Mouse (Mus musculus): ENCODE measurements at regions not wholly inside any gene's neighbourhood (a gene's known extent, or its start where the extent isn't known, plus 50 kb on each side); places are given as distances from the start of the nearest gene placed in this dataset.

DNA sequence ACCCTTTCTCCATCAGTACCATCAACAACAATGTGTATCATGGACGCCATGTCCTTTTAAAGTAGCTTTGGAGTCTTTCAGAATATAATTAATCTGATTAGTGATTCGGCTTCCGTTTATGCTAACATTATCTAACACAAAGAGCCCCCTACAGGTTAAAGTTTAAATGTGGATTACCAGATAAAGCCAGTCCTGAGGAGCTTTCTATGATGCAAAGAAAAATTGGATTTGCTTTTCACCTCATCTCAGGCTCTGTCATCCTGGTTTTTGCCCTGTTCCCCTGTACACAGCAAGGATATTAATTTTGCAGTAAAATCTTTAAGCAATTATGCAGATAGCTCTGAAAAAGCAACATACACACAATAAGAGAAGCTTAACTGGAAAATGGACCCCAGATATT lies 412.7 kb upstream of the Tbc1d2b start:
- DNase-seq (ENCODE audit: low spot score in 2 of 2): no peak

DNA sequence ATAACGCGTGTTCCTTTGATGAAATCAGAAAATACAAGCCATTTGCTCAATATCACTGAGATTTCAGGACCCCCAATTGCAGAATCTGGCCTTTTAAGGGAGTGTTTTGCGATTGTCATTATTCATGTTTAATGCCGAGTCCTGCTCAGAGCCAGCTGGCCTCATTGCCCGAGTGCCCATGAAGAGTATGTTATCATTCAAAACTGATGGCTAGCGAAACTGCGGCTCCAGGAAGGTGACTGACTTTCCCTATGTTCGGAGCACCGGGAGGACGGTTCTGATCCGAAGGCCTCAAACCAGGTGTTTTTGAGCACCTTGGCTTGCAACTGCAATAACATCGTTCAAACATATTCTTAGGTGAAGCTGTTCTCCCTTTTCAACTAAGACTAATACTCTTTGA lies 419.5 kb upstream of the Tbc1d2b start:
- no peak for DNase-seq (ENCODE audit: low spot score in 2 of 2)

DNA sequence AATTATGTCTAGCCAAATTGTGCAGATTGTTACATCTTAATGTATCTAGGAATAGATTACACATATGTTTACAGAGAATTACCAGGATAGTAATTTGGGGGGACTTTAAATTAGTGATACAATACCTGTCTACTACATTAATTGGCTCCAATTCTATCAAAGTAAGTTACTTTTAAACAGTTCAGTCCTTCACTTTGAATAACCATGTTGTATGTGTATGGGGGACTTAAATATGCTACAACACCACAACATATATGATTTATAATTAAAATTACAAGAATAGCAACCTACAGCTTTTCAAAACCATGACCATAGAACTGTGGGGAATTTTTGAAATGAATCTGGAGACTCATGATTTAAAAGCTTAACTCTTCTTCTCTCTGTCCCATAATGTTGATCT lies 420.5 kb upstream of the Tbc1d2b start:
- DNase-seq (ENCODE audit: low spot score in 2 of 2): no peak

DNA sequence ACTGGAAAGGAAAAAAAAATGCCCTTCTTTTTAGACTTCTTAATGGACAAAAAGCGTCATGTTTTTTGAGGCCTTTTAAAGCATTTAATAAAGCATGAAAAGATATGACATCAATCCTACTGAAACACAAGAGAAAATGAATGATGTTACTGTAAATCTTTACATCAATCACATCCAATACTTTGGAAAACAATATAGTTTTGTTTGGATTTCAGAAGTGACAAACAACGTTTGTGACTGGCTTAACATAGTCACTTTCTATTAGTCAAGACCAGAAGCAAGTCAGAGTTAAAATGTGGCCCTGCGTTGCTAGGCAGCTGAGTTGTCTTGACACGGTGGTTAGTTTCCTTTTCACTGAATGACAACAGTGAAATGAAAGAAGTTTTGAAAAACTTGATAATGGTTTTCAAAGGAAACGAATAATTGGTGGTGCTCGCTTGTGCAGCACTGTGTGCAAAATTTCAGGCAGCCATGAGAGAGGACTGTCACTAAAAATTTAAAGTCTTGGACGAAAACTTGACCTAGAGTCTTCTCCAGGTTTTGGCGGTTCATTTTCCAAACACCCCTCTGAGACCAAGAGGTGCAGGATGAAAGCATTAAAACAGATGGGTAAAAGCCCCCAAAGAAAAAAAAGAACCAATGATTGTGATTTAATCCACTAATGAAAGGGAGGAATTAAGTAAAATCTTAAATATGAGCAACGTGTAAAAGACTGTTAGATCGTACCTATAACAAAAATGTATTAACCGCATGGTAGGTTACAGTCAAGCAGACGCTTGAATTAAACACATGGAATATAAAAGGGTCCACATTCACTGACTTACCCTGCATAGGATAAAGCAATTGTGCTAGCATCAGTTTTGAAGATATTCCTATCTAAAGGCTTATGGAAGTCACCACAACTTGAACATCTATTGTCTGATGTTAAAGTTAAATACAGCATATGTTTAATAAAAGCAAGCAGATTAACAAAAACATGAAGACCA lies 421.4 kb upstream of the Tbc1d2b start:
- DNase-seq (ENCODE audit: low spot score in 2 of 2): no peak

DNA sequence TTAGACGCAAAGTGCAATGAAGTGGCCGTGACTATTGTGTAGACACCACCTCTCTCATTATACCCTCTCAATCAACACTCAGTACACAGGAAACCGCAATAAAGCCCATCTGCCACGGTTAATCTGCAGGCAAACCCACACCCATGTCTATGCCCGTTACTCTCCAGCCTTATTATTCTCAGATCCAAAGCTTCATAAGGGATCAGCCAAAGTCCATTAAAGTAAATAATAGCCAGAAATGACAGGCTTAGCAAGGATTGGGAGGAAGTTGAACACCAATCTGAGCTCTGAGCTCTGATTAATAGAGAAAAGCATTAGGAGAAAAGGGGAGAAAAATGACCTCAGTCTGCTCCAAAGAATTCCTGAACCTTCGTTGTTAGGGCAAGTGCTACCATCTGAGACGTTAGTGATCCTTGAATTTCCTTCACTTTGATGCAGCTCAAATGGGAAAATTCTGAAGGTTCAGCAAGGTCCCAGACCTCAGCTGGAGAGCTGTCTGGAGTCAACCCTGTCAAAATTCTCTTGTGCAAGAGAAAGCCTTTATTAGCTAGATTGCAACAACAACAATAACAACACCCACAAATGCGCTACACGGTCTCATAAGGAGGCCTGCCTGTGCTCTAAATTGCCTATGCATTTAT lies 422.5 kb upstream of the Tbc1d2b start:
- no peak for DNase-seq (ENCODE audit: low spot score in 2 of 2)

DNA sequence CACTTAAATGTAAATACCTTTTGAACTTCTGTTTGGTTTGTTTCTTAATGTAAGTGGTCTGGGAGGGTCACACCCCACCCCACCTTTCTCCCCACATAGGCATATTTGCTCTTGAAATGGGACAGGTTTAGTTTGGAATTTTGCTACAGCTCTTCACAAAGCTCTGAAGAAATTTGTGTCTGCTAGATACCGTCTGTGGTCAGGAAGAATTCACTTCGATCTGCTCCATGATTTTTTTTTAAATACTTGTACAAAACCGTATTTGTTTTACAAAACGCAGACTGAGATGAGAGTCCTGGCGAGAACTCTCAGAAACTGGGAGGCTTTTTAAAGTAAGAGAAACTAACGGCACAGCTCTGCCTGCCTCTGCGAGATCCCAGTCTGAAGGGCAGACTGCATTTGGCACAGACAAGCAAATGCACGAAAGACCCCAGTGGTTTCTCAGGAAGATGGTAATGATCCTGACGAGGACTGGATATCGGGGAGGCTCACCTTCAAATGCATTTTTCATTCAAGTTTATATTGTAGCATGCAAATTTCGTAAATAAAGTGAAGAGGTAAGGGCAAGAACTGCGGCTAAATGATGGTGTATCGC lies 423.5 kb upstream of the Tbc1d2b start:
- DNase-seq (ENCODE audit: low spot score in 2 of 2): no peak

DNA sequence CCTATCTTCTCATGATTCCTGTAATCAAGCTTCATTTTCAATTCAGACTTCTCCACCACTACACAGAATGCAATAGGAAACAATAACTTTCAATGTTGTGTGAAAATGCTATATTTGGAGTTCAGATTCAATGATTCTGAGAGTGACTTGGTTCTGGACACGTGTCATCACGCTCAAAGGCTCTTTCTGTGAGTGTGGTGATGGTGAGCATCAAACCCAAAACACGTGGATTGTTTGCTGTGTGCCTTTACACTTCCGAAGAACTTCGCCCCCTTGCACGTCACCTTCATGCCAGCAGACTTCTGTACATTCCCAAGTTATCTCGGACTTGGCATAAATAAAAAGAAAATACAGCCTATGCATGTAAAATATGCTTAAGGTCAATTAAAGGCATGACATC lies 425.1 kb upstream of the Tbc1d2b start:
- no peak for DNase-seq (ENCODE audit: low spot score in 2 of 2)

DNA sequence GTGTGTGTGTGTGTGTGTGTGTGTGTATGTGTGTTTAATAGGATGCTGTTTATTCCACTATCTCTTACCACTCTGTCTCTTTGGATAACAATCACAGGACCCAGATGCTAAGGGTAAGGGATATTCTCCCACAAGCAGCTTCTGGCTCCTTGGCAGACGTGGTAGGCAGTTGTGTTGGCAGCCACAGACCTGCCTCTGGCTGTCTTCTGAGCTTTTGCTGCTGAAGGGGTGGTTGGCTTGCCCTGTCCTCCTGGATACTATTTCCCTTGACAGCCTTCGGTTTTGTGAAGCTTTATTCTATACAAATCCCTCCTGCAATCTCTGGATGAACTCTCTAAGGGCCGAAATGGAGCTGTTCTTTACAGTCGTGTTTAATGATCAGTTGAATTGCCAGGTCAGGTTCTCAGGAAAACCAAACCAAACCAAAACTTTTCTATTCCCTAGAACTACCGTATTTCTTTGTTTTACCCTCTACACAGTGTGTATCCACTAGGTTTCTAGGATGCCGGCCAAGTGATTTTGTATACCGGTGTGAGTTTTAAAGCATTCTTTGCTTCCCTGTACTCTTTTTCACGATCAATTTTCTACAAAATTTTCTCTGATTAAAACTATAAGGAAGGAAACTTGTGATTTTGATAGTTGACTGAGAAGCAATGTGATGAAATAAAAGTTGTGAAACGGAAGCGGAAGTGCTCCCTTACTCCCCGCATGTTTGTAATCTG lies 426.8 kb upstream of the Tbc1d2b start:
- no peak for DNase-seq (ENCODE audit: low spot score in 2 of 2)

DNA sequence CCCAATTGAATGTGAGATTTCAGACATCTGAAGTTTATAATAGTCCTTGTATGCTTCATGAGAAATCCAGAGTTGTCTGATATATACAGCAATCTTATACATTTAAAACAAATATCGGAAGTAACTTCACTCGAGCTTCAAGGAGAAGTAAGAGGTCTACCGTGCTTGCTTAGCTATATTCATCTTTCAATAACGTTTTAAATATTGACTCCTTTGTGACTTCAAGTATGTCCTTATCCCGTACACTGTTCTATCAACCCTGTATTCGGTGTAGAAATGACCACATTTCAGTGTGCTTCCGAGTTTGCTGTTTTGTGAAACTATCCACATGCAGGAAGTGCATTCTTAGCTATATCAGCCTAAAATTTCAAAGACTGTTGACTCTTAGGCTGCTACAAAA lies 427.8 kb upstream of the Tbc1d2b start:
- no peak for DNase-seq (ENCODE audit: low spot score in 2 of 2)

DNA sequence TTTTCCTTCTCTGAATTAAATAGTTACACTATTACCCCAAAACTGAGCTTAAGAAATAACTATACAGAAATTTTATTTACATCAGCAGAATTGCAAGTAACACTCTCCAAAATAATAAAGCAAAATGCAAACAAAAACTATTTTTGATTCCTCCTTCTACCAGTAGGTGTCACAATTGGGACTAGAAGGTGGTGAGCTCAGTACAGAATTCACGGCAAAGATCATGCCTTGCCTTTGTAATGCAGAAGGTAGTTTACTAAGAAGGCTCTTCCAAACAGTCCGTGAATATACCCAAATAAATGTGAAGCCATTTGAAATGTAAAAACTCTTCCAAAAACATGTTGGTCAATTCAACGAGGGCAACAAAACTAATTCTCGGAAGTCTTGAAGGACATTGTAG lies 428.5 kb upstream of the Tbc1d2b start:
- DNase-seq (ENCODE audit: low spot score in 2 of 2): no peak

DNA sequence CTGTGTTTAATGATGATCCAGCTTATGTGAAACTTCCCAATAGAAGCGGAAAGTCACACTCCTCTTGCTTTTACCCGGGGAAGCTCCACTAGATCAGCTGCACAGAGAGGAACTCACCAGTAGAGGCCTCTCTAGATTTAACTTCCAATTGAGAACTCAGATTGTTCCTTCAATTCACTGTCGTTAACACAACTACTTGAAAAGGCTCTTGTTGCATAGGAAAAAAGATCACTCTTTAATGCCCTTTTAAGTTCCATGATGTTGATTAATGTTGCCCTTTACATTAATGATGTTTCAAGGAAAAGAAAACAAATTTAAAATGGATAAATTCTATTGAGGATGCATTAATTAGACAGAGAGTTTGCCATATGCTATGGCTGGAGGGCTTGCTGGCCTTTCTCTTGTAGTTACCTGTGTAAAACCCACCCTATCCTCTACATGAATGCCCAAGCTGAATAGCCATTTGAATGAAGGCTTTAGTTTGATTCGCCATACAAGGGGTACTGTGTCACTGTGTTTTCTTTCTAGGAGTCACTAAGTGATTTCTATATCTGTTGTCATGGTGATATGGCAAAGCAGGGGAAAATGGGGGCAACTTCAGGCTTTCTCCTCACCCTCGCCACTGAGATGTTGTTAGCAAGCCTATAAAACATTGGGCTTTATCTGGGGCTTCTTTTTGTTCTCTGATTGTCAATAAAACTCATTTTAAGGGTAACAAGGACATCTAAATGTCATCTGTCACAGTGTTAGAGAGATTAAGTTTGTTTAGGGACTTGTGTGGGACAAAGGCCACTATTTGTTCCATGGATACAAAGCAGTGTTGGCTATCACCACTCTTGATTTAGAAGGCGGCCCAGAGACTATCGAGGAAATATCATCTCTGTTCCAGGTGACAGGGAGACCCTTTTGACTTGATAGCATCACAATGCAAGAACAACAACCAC lies 429.9 kb upstream of the Tbc1d2b start:
- DNase-seq (ENCODE audit: low spot score in 2 of 2): peak in 1 of 2 experiments; percentile 19

DNA sequence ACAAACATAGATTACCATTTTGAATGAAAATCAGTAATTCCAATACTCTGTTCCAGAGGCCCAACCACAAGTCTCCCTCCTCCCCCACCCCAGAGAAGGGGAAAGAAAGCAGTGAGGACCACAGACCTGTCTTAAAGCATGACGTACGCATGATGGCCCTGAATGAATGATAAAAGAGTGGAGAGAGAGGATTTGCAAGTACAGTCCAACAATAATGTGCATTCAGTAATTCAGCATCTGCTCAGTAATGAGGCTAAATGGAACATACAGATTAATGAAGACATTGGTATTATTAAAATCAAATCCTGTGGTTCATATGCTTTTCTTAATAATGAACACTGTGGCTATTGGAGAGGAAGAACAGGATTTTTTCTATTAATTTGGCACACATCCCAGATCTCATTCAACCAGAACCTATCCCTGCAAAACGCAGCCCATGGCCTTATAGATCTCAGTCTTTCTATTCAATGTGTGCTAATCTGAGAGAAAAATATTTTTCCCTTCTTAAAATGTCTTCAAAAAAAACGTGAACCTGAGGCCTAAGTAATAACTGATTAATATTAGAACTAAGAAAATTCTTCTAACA lies 430.7 kb upstream of the Tbc1d2b start:
- DNase-seq (ENCODE audit: low spot score in 2 of 2): no peak

DNA sequence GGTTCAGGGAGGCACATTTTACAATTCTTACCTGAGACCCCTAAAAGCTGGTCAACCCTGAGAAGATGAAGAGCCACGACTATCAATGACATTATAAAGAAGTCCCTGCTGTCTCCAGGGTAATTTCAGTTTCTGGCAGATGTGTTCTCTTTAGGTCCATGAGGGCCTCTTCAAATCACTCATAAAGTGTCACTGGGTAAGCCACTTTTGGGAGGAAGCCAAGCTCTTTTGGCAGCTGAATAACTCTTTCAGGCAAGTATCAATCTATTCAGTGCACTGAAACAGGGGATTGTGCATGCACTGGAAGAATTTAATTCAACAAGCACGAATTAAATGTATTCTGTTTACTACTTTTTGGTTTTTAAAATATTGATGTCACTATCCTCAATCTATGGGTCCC lies 443.1 kb upstream of the Tbc1d2b start:
- no peak for DNase-seq (ENCODE audit: low spot score in 2 of 2)

DNA sequence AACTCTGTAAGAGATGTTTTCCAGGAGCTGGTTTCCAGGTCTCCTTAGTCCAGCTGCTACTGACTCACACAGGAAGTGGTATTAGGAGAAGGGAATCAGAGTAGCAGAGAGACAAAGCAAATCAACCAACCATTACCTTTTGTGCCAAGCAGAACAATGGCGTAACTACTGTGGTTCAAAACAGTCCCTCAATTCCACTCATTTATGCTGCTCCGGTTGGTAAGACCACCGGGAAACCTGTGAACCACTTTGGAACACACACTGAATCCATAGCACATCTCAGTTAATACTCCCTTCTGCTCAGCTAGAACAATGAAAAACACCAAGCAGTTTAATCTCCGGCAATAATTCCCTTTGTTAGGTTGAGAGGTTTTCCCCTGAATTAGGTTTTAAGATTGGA lies 460.8 kb upstream of the Tbc1d2b start:
- DNase-seq (ENCODE audit: low spot score in 2 of 2): no peak

DNA sequence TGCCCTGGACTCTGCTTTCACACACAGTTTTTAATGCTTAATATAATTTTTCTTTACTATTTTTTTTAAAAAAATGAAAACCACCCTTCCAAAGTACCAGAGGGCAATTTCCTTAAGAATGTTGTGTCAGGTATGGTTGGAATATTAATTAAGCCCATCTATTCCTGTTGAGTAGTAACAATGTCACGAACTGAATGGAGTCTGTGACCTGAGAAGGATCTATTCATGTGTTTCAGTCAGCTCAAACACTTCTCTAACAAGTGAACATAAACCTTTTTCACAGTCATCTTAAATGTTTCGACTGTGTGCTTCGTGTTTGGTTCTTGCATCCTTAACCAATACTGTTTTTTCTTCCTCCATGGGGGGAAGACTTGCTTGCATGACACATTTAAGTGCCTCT lies 486.6 kb upstream of the Tbc1d2b start:
- no peak for DNase-seq (ENCODE audit: low spot score in 2 of 2)

DNA sequence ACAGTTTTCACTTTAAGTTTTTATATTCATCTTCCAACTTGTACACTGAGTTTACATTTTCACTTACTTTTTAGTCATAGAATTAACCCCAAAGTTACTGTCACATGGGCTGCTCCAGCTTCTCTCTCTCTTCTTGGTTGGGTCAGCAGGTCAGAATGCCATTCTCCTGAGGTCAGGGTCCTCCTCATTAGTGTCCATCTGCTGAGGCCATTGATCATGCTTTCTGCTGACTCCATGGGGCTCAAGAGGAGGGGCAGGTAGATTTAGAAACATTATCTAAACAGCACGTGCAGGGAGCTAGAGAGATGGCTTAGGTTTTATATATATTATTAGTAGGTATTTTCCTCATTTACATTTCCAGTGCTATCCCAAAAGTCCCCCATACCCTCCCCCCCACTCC lies 503.7 kb upstream of the Tbc1d2b start:
- no peak for DNase-seq (ENCODE audit: low spot score in 2 of 2)

DNA sequence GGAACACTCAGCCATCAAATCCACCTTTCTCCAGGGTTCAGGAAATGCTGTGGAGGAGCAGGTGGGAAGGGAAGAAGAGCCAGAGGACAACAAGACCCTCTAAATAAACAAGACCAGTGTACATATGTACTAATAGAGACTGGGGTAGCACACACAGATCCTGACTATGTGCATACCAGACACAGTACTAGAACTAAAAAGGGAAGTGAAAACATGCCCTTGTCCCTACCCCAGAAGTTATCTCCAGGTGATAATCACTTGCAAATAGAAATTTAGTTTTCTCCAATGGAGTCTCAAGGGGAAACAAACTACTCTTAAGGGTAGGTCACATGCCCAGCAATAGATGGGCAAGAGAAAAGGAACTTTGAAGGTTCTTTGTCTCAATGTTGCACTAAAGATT lies 518.9 kb upstream of the Tbc1d2b start:
- no peak for DNase-seq (ENCODE audit: low spot score in 2 of 2)

DNA sequence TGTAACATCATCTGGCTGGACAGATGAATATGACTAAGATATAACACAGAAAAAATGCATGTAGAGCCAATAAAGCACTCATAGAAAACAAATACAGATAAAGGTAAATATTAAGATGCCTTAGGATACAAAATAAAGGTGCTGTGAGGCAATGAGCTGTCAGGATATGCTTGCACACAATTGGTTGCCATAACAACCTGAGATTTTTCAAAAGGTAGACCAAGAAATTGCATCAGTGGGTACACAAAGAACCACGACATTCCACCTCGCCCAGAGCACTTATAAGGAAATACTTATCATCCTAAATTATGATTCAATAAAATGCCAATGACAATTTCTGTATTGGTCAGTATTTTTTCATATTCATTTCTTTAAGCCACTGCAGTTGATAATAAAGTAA lies 521.3 kb upstream of the Tbc1d2b start:
- DNase-seq (ENCODE audit: low spot score in 2 of 2): no peak

DNA sequence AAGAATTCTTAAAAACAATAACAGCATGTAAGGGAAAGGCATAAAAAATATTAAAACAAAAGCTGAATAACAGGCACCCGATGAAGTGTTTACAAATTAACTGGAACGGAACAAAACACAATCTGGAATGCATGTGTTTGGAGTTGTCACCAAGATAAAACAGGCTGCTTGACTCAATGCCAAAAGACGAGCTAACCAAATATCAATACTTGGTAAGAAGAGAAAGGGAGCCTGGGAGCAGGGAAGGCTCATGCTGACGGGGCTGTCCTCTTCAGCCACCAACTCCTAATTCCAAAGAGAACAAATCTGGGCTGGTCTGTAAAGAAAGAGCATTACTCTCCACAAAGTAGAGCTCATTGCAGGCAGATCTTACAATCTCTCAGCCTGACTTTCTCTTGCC lies 545.4 kb upstream of the Zic4 start:
- no peak for DNase-seq (ENCODE audit: low spot score in 2 of 2)

DNA sequence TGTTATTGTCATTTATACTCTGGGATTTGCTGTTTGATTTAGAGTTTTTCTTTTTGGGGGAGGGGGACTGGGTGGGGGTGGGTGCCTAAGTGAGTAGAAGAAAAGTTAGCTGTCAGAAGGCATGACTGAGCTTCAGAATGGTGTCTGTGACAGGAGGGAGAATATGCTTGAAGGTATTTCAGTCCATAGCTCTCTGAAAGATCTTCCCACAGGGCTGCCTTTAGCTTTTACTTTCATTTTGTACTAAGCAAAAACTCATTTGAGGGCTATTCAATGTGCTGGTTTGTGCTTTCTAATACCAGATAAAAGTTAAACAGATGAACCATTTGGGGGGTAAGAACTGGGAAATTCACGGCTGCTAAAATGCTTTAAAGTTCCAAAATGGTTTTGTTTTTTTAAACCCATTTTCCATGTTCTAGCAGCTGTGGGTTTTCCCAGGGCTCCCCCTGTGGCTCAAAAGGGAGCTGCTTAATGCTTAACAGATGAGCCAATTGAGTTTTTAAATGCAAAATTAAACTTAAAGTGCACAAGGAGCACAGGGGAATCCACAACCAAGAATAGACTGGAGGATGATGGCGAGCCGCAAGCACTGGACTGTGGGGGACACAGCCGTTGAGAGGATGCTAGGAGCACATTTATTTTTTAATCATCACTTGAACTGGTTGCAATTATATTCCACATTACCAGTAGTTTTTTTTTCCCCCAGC lies 538.5 kb upstream of the Zic4 start:
- no peak for DNase-seq (ENCODE audit: low spot score in 2 of 2)
